Mouse (Mus musculus) bone marrow macrophage, adult 2 months (primary cell): ENCODE measurements around the gene Calu. TPM values are rescaled to one million over a fixed set of nuclear protein-coding genes. Genes with fewer than 3 reads are reported as not detected.
"Not testable (repeated sequence)": the region's sequence is repeated elsewhere in the genome, so short reads cannot be mapped to it uniquely, and the experiment has no call there.

Experiments used
- H3K27ac ChIP-seq: 2 replicates; pipeline ENCODE4 v1.5.1; 2012; ENCODE audit warnings: low read depth, low read length; ENCODE audit not compliant: insufficient read depth
- H3K4me1 ChIP-seq: 2 replicates; pipeline ENCODE4 v1.6.1; 2012; ENCODE audit warnings: low read length; ENCODE audit not compliant: control insufficient read depth, insufficient read depth
- H3K4me3 ChIP-seq: 2 replicates; pipeline ENCODE4 v1.5.1; 2012; ENCODE audit warnings: mild to moderate bottlenecking, low read length, moderate library complexity; ENCODE audit not compliant: insufficient read depth
- CTCF ChIP-seq: IDR thresholded peaks from 2 replicates; pipeline ENCODE4 v1.5.1; 2012; ENCODE audit warnings: low read depth, mild to moderate bottlenecking, low read length, moderate library complexity
- POLR2A ChIP-seq: IDR thresholded peaks from 2 replicates; pipeline ENCODE4 v1.6.1; 2012; ENCODE audit warnings: mild to moderate bottlenecking, low read depth, low read length, borderline replicate concordance
- polyA plus RNA-seq: library from polyadenylated mRNA; stranded (reverse); fragments of >200 nt; gene quantifications from 2 replicates; pipeline ENCODE4 v1.2.4, GENCODE M21; 2012; ENCODE audit not compliant: missing spikeins, insufficient read depth, insufficient read length

Gene Calu
- polyA plus RNA-seq, 1 experiment = 76.3 TPM

- no peak overlapping the region for H3K4me3 ChIP-seq
- TF ChIP-seq POLR2A (no peak), CTCF (no peak)
- H3K4me1 ChIP-seq = peaks cover 3% of the 10 kb centered on the region; the same call in 1 of the 2 replicates
- H3K27ac ChIP-seq = no peak overlapping the region
Observed at GRCm38 (mm10) chr6:29389425-29389824, 41.6 kb downstream of the Calu start.

- H3K27ac ChIP-seq, H3K4me1 ChIP-seq, H3K4me3 ChIP-seq: not testable (repeated sequence)
Observed at GRCm38 (mm10) chr6:29390500-29390899, 42.6 kb downstream of the Calu start.

- not testable (repeated sequence) for H3K4me1 ChIP-seq, H3K4me3 ChIP-seq, H3K27ac ChIP-seq
Observed at GRCm38 (mm10) chr6:29391241-29391640, 43.4 kb downstream of the Calu start.

- TF ChIP-seq POLR2A (no peak), CTCF (no peak)
- no peak overlapping the region for H3K4me3 ChIP-seq
- no peak overlapping the region for H3K27ac ChIP-seq
Observed at GRCm38 (mm10) chr6:29391802-29392201, 43.9 kb downstream of the Calu start.

GRCm38 (mm10) chr6:29394286-29394685 is 46.4 kb downstream of the Calu start:
- TF ChIP-seq POLR2A (no peak), CTCF (no peak)
- no peak overlapping the region for H3K4me3 ChIP-seq
- no peak overlapping the region for H3K27ac ChIP-seq
- H3K4me1 ChIP-seq = no peaks in the 10 kb centered on the region

More at GRCm38 (mm10) chr6:29391802-29392201, 43.9 kb downstream of the Calu start:
- H3K4me1 ChIP-seq = peaks cover 2% of the 10 kb centered on the region; the same call in 1 of the 2 replicates

- no peak for TF ChIP-seq CTCF
- Histone ChIP-seq H3K27ac (no peak within 1 kb of the TSS), H3K4me1 (no peaks in the 10 kb centered on the region), H3K4me3 (peak within 1 kb of the TSS; percentile 60)
Observed at GRCm38 (mm10) chr6:29395910-29396713, 48.2 kb downstream of the Calu start, which contains the start of gene Ccdc136. TSS of gene Ccdc136 (plus strand) at chr6:29396309.

- peak overlapping the region; percentile 60 for H3K4me3 ChIP-seq
- TF ChIP-seq CTCF = no peak
- TF ChIP-seq POLR2A = no peak
- H3K4me1 ChIP-seq = no peaks in the 10 kb centered on the region
Observed at GRCm38 (mm10) chr6:29396714-29397540, 49.1 kb downstream of the Calu start.

GRCm38 (mm10) chr6:29397575-29397974 is 49.7 kb downstream of the Calu start:
- H3K4me3 ChIP-seq = no peak overlapping the region
- TF ChIP-seq POLR2A = no peak
- TF ChIP-seq CTCF = no peak
- H3K4me1 ChIP-seq = no peaks in the 10 kb centered on the region

More at GRCm38 (mm10) chr6:29396714-29397540, 49.1 kb downstream of the Calu start:
- no peak overlapping the region for H3K27ac ChIP-seq

GRCm38 (mm10) chr6:29399851-29400250 is 52.0 kb downstream of the Calu start:
- no peak for TF ChIP-seq POLR2A
- no peak for TF ChIP-seq CTCF
- no peaks in the 10 kb centered on the region for H3K4me1 ChIP-seq
- no peak overlapping the region for H3K4me3 ChIP-seq

More at GRCm38 (mm10) chr6:29397575-29397974, 49.7 kb downstream of the Calu start:
- no peak overlapping the region for H3K27ac ChIP-seq

GRCm38 (mm10) chr6:29402693-29403342 is 54.9 kb downstream of the Calu start:
- TF ChIP-seq CTCF = no peak
- TF ChIP-seq POLR2A = no peak
- H3K4me1 ChIP-seq = no peaks in the 10 kb centered on the region
- H3K4me3 ChIP-seq = no peak overlapping the region
- H3K27ac ChIP-seq = no peak overlapping the region

More at GRCm38 (mm10) chr6:29399851-29400250, 52.0 kb downstream of the Calu start:
- no peak overlapping the region for H3K27ac ChIP-seq
